Mouse (Mus musculus): ENCODE data around the gene Bbof1. TPM values are rescaled to one million over a fixed set of nuclear protein-coding genes. Genes with fewer than 3 reads are reported as not detected.

Bbof1 gene
- polyA plus RNA-seq, 1 experiment, result 0.05 TPM

DNA sequence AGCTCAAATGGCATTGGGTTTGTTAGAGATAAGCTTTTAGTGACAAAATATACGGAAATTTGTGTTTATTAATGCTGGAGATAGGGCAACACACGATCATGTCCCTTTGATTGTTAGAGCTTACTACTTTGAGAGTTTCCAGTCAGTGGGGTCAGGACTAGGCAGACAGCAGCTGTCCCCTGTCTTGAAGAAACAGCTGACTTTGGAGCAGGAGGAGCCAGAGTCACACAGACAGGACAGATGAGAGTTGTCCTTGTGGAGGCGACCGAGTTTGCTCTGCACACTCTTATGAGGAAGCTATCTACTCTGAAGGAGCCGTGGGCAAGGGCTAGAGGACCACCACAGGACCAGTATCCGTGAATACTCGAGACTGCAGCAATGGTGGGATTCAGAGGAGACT is 70.1 kb downstream of the Bbof1 start:
- no peaks in the 10 kb centered on the region for H3K4me1 ChIP-seq (ENCODE audit: control insufficient read depth)
- H3K4me3 ChIP-seq (replicated peaks), result no peak overlapping the region
- TF ChIP-seq TAL1 (IDR thresholded peaks at IDR 0.05; ENCODE audit: low read length), result no peak
- TF ChIP-seq GATA1 (IDR thresholded peaks at IDR 0.05; ENCODE audit: low read length), result no peak
- no peaks in the 10 kb centered on the region for H3K9me3 ChIP-seq (ENCODE audit: control insufficient read depth, low read length)
- H3K27me3 ChIP-seq (ENCODE audit: control insufficient read depth), result no peaks in the 10 kb centered on the region
- H3K36me3 ChIP-seq (ENCODE audit: control insufficient read depth), result peaks cover 57% of the 10 kb centered on the region

GRCm38 (mm10) chr12:84481251-84481650 is 72.4 kb downstream of the Bbof1 start:
- Histone ChIP-seq H3K36me3 (ENCODE audit: control insufficient read depth) (peaks cover 49% of the 10 kb centered on the region), H3K4me3 (replicated peaks) (no peak overlapping the region), H3K9me3 (ENCODE audit: control insufficient read depth, low read length) (no peaks in the 10 kb centered on the region), H3K4me1 (ENCODE audit: control insufficient read depth) (no peaks in the 10 kb centered on the region; the same call in 1 of the 2 replicates), H3K27me3 (ENCODE audit: control insufficient read depth) (no peaks in the 10 kb centered on the region)
- TF ChIP-seq GATA1 (IDR thresholded peaks at IDR 0.05; ENCODE audit: low read length) (no peak), TAL1 (IDR thresholded peaks at IDR 0.05; ENCODE audit: low read length) (no peak)

DNA sequence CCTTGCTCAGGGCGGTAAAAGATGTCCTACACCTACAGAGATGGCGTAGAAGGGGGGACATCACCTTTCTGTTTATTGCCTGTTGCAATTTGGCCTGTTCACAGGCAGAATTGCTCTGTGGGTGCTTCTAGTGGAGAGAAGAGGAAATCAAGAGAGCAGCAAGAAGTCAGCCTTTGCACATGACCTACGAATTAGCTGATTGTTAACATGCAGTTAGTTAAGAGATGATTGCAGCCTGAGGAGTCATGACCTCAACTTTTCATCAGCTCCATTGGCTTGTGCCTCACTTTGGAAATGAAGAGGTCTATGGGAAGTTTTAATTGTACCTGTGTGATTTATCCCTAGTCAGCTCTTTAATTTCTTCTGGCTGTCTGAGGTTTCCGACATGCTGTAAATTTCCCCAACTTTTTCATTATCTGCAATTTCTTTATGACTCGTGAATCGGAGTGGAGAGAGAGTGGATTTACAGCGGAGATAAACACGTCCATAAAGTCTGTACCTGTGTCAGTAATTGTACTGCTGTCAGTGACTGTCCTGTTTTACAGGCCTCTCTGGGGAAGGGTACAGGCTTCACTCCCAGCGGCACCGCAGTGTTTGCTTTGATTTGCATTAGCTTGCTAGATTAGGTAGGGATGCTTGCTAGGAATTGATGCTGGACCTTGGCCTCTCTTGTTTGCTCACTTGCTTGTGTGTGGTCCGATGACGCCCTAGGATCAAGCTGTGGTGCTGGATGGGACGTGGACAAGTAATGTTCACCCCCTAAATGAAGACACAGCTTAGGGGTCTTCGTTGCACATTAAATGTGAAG is 74.1 kb downstream of the Bbof1 start:
- Histone ChIP-seq H3K9me3 (ENCODE audit: control insufficient read depth, low read length) (no peaks in the 10 kb centered on the region), H3K4me1 (ENCODE audit: control insufficient read depth) (peaks cover 2% of the 10 kb centered on the region; the same call in 1 of the 2 replicates), H3K4me3 (replicated peaks) (no peak overlapping the region), H3K27me3 (ENCODE audit: control insufficient read depth) (no peaks in the 10 kb centered on the region), H3K36me3 (ENCODE audit: control insufficient read depth) (peaks cover 46% of the 10 kb centered on the region)
- no peak for TF ChIP-seq TAL1 (IDR thresholded peaks at IDR 0.05; ENCODE audit: low read length)
- TF ChIP-seq GATA1 (IDR thresholded peaks at IDR 0.05; ENCODE audit: low read length), result no peak

- Histone ChIP-seq H3K36me3 (ENCODE audit: control insufficient read depth) (peaks cover 35% of the 10 kb centered on the region), H3K4me3 (replicated peaks) (no peak overlapping the region), H3K4me1 (ENCODE audit: control insufficient read depth) (peaks cover 7% of the 10 kb centered on the region), H3K9me3 (ENCODE audit: control insufficient read depth, low read length) (no peaks in the 10 kb centered on the region), H3K27me3 (ENCODE audit: control insufficient read depth) (no peaks in the 10 kb centered on the region)
- TF ChIP-seq GATA1 (IDR thresholded peaks at IDR 0.05; ENCODE audit: low read length), result no peak
- no peak for TF ChIP-seq TAL1 (IDR thresholded peaks at IDR 0.05; ENCODE audit: low read length)
Measured at GRCm38 (mm10) chr12:84487324-84488056, 78.6 kb downstream of the Bbof1 start.

Other genes with a start within 250 kb of the Bbof1 start
- gene Elmsan1, start 190.2 kb upstream of the Bbof1 start, polyA plus RNA-seq (2012), result 2.1 and 2.8 TPM in 2 replicates
- gene Ptgr2, start 123.8 kb upstream of the Bbof1 start, polyA plus RNA-seq (2012), result 0.32 TPM in 2 replicates
- gene Zfp410, start 92.2 kb upstream of the Bbof1 start, polyA plus RNA-seq (2012), result 0.24 and 0.37 TPM in 2 replicates
- 0.84 and 1.3 TPM in 2 replicates for gene Coq6, start 47.4 kb upstream of the Bbof1 start, polyA plus RNA-seq (2012)
- gene Fam161b, start 47.2 kb upstream of the Bbof1 start, polyA plus RNA-seq (2012), result 0.03 and 0.10 TPM in 2 replicates
- 0.15 and 0.21 TPM in 2 replicates for gene Entpd5, start within 50 bp of the Bbof1 start, polyA plus RNA-seq (2012)
- gene Rnf113a2, start 8.1 kb downstream of the Bbof1 start, polyA plus RNA-seq (2012), result 4.3 and 4.9 TPM in 2 replicates
- gene Aldh6a1, start 41.9 kb downstream of the Bbof1 start, polyA plus RNA-seq (2012), result 0.02 TPM in 1 of 2 replicates, not detected in the other
- 0.05 and 0.09 TPM in 2 replicates for gene Lin52, start 42.4 kb downstream of the Bbof1 start, polyA plus RNA-seq (2012)
- gene Vsx2, start 160.7 kb downstream of the Bbof1 start, polyA plus RNA-seq (2012), result not detected in 2 replicates
- 0.03 TPM in 2 replicates for gene Abcd4, start 208.3 kb downstream of the Bbof1 start, polyA plus RNA-seq (2012)
- gene Vrtn, start 231.9 kb downstream of the Bbof1 start, polyA plus RNA-seq (2012), result not detected in 2 replicates